Mouse (Mus musculus): ENCODE results near the gene Fads6.

Gene Fads6

DNA sequence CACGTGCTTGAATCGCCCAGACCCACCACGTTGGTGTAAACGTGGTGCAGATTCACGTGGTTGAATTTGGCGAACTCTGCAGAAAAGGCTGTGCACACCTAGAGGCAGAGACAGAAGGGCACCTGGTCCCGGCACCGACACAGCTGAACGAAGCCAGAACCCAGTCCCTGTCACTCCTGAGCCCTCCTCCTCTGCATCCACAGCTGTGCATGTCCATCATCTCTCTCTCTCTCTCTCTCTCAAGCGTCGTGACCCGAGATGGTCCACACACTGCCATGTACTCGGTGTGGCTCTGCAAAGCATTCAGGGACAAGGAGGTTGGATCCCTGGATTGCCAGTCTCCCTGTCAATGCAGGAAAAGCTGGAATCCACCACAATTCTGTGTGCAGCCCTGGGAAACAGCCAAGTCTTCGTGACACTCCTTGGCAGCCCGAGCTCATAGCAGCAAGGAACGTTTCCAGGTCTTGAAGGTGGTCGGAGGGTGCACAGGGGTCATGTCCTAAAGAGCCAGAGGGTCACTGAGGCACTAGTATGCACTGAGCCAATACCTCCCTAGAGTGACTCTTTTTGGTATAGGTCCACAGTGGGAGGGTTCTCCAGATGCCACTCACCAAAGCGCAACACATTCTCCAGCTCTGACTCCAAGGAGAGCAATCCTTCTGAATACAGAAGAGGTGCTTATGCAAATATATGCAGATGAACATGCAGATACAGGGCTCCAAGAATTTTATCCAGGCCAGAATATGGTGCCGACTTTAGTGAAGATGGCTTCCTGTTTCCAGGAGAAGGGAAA is 11.1 kb downstream of the Fads6 start:
- Histone ChIP-seq H3K9me3 (ENCODE audit: low read length) (no peaks in the 10 kb centered on the region), H3K4me3 (replicated peaks; ENCODE audit: low read length) (peak overlapping the region; percentile 45; the same call in 1 of the 2 replicates), H3K36me3 (ENCODE audit: insufficient read depth, low read length) (no peaks in the 10 kb centered on the region), H3K27me3 (ENCODE audit: insufficient read depth, low read length) (no peaks in the 10 kb centered on the region), H3K4me1 (replicated peaks; ENCODE audit: low read depth, low read length) (peaks cover 41% of the 10 kb centered on the region)
- TF ChIP-seq NANOG (IDR thresholded peaks at IDR 0.05; ENCODE audit: borderline replicate concordance, low read length) = no peak
- no peak for TF ChIP-seq POU5F1 (IDR thresholded peaks at IDR 0.05; ENCODE audit: borderline replicate concordance, low read length)
- TF ChIP-seq CTCF (conservative IDR thresholded peaks at IDR 0.05; ENCODE audit: low read length) = no peak

DNA sequence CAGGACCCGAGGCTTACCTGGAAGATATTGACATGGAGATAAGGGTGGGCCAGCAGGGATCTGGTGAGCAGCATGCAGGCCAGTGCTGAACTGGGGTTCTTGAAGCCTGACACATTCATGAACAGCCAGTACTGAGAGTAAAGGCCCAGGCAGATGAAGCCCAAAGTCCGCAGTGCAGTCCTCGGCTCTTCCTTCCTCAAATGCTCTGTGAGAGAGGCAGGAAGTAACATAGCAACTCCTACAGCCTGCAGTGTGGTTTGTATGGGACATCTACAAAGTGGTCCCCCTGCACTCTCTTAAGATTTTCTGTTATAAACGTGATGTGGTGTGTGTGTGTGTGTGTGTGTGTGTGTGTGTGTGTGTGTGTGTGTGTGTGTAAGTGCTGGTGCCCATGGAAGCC is 12.2 kb downstream of the Fads6 start:
- Histone ChIP-seq H3K27me3 (ENCODE audit: insufficient read depth, low read length) (no peaks in the 10 kb centered on the region), H3K4me1 (replicated peaks; ENCODE audit: low read depth, low read length) (peaks cover 36% of the 10 kb centered on the region), H3K36me3 (ENCODE audit: insufficient read depth, low read length) (no peaks in the 10 kb centered on the region), H3K4me3 (replicated peaks; ENCODE audit: low read length) (no peak overlapping the region), H3K9me3 (ENCODE audit: low read length) (no peaks in the 10 kb centered on the region)
- TF ChIP-seq POU5F1 (IDR thresholded peaks at IDR 0.05; ENCODE audit: borderline replicate concordance, low read length) = no peak

DNA sequence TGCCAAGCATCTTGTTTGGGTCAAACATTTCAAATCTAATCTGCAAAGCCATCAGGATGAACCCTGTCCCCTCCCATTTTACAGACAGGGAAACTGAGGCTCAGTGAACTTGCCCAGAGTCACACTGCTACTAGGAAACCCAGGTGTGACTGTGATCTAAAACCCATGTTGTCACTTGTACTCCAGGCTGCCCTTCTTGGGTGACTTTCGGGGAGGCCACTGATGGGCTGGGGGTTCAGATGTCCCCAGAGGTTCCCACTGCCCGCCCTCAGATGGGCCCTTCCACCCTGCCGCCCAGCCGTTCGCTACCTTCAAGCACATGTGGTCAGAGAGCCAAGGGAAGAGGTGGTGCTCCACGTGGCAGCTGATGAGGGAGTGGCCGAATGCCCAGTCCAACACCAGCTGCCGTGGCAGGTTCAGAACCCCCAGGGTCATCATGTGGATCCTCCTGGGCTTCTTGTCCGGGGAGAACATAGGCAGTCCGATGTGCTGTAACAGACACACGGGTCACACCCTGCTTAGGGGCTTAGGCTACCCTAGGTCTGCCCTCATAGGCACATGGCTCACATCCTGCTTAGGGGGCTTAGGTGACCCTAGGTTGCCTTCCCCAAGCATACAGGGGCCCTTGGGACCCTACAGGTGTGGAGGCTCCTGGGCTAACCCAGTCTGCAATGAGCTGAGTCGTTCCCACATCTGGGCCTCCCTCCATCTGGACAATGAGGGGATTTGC is 13.4 kb downstream of the Fads6 start:
- H3K4me1 ChIP-seq (replicated peaks; ENCODE audit: low read depth, low read length) = peaks cover 39% of the 10 kb centered on the region
- H3K27me3 ChIP-seq (ENCODE audit: insufficient read depth, low read length) = no peaks in the 10 kb centered on the region
- no peak overlapping the region for H3K4me3 ChIP-seq (replicated peaks; ENCODE audit: low read length)
- TF ChIP-seq NANOG (IDR thresholded peaks at IDR 0.05; ENCODE audit: borderline replicate concordance, low read length) = no peak
- TF ChIP-seq POU5F1 (IDR thresholded peaks at IDR 0.05; ENCODE audit: borderline replicate concordance, low read length) = no peak
- no peak for TF ChIP-seq CTCF (conservative IDR thresholded peaks at IDR 0.05; ENCODE audit: low read length)
- no peaks in the 10 kb centered on the region for H3K9me3 ChIP-seq (ENCODE audit: low read length)
- H3K36me3 ChIP-seq (ENCODE audit: insufficient read depth, low read length) = no peaks in the 10 kb centered on the region

DNA sequence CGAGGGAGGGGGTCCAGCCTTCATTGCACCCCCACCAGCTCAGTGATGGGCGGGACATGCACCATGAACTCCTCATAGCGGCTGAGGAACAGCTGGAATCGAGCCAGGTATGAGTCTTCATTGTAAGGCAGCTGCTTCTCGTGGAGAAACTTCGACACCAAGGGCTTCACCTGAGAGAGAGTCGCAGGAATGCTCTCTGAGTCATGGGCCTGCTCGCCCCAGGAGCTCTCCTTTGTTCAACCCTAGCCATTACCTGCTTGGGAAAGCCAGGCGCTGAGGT is 14.0 kb downstream of the Fads6 start:
- TF ChIP-seq POU5F1 (IDR thresholded peaks at IDR 0.05; ENCODE audit: borderline replicate concordance, low read length) = no peak
- TF ChIP-seq CTCF (conservative IDR thresholded peaks at IDR 0.05; ENCODE audit: low read length) = no peak
- TF ChIP-seq NANOG (IDR thresholded peaks at IDR 0.05; ENCODE audit: borderline replicate concordance, low read length) = no peak
- H3K9me3 ChIP-seq (ENCODE audit: low read length) = no peaks in the 10 kb centered on the region
- no peaks in the 10 kb centered on the region for H3K36me3 ChIP-seq (ENCODE audit: insufficient read depth, low read length)
- H3K4me1 ChIP-seq (replicated peaks; ENCODE audit: low read depth, low read length) = peaks cover 39% of the 10 kb centered on the region
- H3K27me3 ChIP-seq (ENCODE audit: insufficient read depth, low read length) = no peaks in the 10 kb centered on the region
- H3K4me3 ChIP-seq (replicated peaks; ENCODE audit: low read length) = no peak overlapping the region

DNA sequence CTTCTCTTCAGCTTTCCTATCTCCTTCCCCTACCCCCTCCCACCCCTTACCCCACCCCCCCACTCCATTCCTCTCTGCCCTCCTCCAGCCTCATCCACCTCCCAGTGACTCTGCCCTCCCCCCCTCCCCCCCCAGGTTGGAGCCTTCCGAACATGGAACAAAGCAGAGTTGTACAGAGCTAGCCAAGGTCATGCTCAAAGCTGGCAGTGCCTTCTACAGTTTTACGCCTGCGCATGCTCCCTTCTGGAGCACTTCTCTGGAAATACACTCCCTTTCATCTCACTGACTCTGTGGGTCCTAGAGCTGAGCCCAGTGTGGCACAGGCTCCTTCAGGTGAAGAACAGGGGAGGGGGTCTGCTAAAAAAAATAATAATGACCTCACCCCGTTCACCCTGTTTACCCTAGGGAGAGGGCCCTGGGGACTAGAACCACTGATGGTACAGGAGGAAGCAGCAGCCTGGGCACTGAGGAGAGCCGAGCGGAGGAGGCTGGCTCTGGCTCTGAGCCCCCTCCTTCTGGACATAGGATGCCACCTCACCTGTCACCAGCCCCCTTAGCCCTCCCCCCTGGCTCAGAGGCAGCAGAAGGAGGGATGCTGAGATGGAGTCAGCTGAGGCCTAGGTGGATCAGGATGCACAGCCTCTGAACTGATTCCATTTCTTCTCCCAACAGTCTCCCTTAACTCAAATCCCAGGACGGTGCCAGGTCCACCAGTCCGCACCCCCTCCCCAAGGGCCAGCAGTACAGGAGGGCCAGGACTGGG is 14.6 kb downstream of the Fads6 start:
- TF ChIP-seq POU5F1 (IDR thresholded peaks at IDR 0.05; ENCODE audit: borderline replicate concordance, low read length) (no peak), CTCF (conservative IDR thresholded peaks at IDR 0.05; ENCODE audit: low read length) (no peak), NANOG (IDR thresholded peaks at IDR 0.05; ENCODE audit: borderline replicate concordance, low read length) (no peak)
- Histone ChIP-seq H3K27me3 (ENCODE audit: insufficient read depth, low read length) (no peaks in the 10 kb centered on the region), H3K9me3 (ENCODE audit: low read length) (no peaks in the 10 kb centered on the region), H3K4me3 (replicated peaks; ENCODE audit: low read length) (no peak overlapping the region), H3K4me1 (replicated peaks; ENCODE audit: low read depth, low read length) (peaks cover 38% of the 10 kb centered on the region), H3K36me3 (ENCODE audit: insufficient read depth, low read length) (no peaks in the 10 kb centered on the region)

DNA sequence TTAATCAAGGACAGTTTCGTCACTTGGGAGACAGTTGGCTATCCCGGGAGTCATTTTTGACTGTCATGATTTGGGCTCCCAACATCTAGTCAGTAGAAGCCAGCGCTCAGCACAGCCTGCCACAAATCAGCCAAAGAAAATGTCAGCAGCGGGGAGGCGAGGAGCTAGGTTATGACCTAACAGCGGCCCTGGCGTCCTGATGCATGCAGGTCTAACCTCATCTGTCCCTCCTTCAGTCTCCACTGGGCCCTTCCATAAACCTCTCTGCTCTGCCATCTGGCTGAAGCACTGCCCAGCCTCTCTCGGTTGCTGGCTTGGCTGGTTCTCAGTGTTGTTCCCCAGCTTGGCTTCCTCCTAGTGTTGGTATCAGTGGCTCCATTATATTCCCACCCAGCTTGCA is 15.2 kb downstream of the Fads6 start:
- H3K27me3 ChIP-seq (ENCODE audit: insufficient read depth, low read length) = no peaks in the 10 kb centered on the region
- peaks cover 36% of the 10 kb centered on the region for H3K4me1 ChIP-seq (replicated peaks; ENCODE audit: low read depth, low read length)
- H3K36me3 ChIP-seq (ENCODE audit: insufficient read depth, low read length) = no peaks in the 10 kb centered on the region
- H3K9me3 ChIP-seq (ENCODE audit: low read length) = no peaks in the 10 kb centered on the region
- no peak overlapping the region for H3K4me3 ChIP-seq (replicated peaks; ENCODE audit: low read length)
- TF ChIP-seq POU5F1 (IDR thresholded peaks at IDR 0.05; ENCODE audit: borderline replicate concordance, low read length) (no peak), NANOG (IDR thresholded peaks at IDR 0.05; ENCODE audit: borderline replicate concordance, low read length) (no peak), CTCF (conservative IDR thresholded peaks at IDR 0.05; ENCODE audit: low read length) (no peak)

DNA sequence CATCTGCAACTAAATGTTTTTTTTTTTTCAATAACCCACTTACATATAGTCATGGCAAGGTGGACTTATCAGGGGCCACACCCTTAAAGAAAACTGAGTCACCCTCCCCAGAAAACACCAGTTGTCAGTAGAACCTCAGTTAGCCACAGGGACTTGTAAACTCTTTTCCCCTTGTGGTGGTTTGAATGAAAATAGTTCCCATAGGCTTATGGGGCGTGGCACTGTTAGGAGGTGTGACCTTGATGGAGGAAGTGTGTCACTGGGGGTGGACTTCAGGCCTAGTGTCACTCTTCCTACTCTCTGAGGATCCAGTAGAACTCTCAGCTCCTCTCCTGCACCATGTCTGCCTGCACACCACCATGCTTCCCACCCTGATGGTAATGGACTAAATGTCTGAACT is 17.7 kb downstream of the Fads6 start:
- Histone ChIP-seq H3K4me1 (replicated peaks; ENCODE audit: low read depth, low read length) (peaks cover 24% of the 10 kb centered on the region), H3K36me3 (ENCODE audit: insufficient read depth, low read length) (0 out of 2 replicates have a peak, but pooled peaks cover 1% of the 10 kb centered on the region), H3K9me3 (ENCODE audit: low read length) (no peaks in the 10 kb centered on the region), H3K27me3 (ENCODE audit: insufficient read depth, low read length) (no peaks in the 10 kb centered on the region), H3K4me3 (replicated peaks; ENCODE audit: low read length) (no peak overlapping the region)
- TF ChIP-seq CTCF (conservative IDR thresholded peaks at IDR 0.05; ENCODE audit: low read length) (no peak), POU5F1 (IDR thresholded peaks at IDR 0.05; ENCODE audit: borderline replicate concordance, low read length) (no peak), NANOG (IDR thresholded peaks at IDR 0.05; ENCODE audit: borderline replicate concordance, low read length) (no peak)

DNA sequence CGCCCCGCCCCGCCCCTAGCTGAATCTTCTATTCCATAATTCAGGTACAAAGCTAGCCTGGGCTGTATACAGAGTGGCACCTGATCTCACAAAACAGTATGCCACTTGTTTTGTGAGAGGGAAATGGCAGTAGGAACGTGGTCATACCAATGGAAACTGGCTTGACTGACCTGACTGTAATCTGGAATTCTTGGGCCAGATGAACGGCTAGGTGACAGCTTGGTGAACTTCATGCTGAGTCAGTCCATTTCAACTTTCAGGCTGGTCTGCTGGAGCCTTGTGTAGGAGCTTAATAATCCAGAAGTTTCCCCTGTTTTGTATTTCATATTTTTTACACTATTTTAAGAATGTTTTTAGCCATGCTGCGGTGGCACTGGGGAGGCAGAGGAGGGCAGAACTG is 19.3 kb downstream of the Fads6 start:
- Histone ChIP-seq H3K36me3 (ENCODE audit: insufficient read depth, low read length) (0 out of 2 replicates have a peak, but pooled peaks cover 3% of the 10 kb centered on the region), H3K4me1 (replicated peaks; ENCODE audit: low read depth, low read length) (peaks cover 26% of the 10 kb centered on the region), H3K27me3 (ENCODE audit: insufficient read depth, low read length) (no peaks in the 10 kb centered on the region), H3K9me3 (ENCODE audit: low read length) (no peaks in the 10 kb centered on the region), H3K4me3 (replicated peaks; ENCODE audit: low read length) (no peak overlapping the region)
- TF ChIP-seq CTCF (conservative IDR thresholded peaks at IDR 0.05; ENCODE audit: low read length) (no peak), POU5F1 (IDR thresholded peaks at IDR 0.05; ENCODE audit: borderline replicate concordance, low read length) (no peak)

All from E14TG2a.4 (cell line).